Mouse (Mus musculus) CD8-positive naive resting alpha-beta T cell, adult 2 months (primary cell): Measurements from ENCODE around the gene Fkbp5.
"Not testable (repeated sequence)": the region's sequence is repeated elsewhere in the genome, so short reads cannot be mapped to it uniquely, and the experiment has no call there.

Experiments used
- DNase-seq, 2 experiments: peaks; one replicate each; pipeline ENCODE4 v3.0.0; 2022; ENCODE audit warnings: low read depth in 2 of 2, low spot score in 2 of 2

Gene Fkbp5

DNA sequence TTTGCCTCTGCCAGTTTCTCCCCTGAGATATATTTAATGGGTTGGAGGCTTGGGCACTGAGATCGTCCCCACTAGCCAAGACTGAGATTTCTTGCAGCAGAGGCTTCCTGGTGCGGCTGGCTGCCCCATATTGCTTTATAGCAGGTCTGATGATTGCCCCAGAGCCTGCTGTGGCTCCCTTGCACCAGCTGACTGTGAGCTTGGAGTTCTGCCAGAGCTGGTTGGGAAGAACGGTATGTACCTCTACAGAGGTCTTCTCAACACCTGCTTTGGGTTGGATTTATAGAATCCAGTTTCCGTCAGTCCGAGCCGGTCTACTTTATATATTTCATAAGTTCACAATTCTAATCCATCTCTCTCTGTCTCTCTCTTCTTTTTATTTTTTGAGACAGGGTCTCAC, 93.0 kb downstream of the Fkbp5 start:
- DNase-seq, result no peak

DNA sequence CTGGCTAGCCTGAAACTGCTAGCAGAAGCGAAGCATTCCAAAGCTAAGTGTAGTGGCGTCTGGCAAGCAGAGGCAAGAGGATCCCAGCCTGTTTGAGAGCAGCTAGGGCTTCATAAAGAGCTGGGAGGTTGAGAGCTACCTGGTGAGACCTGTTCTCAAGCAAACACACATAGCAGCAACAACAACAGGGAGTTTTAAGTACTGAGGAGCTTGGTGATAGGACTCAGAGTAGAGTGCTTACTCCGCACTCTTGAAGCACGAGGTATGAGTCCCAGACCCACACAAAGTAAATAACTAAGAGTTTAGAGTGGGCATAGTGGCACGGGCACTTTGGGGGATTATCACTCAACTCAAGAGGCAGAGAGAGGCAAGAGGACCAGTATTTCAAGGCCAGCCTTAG, 96.3 kb downstream of the Fkbp5 start:
- no peak for DNase-seq

DNA sequence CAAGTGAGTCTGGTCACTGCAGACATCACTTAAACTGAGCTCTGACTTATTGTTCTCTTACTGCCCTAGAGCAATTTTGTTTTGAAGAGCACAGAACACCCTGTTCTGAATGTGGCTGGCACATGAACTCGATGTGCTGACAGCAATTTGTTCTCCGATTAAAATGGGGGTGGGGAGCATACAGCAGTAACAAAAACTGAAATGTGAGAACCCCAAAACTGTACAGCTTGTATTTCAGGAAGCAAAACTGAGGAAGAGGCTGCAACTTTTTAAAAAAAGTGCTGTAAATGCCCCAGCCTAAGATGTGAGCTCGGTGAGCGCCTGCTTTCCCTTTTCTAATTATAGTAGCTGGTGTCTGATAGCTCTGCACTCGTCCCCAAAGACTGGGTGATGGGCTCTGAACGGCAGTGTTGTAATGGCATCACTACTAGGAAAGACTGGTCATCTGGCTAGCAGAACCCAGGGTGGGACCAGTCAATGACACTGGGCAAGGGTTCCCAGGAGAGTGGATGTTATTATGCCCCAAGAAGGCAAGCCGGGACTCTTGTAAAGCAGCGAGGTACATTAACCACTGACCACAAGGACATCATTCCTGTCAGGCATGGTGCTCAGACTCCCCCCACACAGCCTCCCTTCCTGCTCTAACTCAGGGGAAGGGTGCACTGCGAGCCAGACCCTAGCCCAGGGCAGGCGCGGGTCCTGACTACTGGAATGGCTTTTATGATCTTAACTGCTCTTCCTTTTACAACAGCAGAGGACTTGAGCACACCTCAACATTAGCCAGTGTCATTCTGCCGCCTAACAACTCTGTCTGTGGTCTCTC, 96.9 kb downstream of the Fkbp5 start:
- no peak for DNase-seq

DNA sequence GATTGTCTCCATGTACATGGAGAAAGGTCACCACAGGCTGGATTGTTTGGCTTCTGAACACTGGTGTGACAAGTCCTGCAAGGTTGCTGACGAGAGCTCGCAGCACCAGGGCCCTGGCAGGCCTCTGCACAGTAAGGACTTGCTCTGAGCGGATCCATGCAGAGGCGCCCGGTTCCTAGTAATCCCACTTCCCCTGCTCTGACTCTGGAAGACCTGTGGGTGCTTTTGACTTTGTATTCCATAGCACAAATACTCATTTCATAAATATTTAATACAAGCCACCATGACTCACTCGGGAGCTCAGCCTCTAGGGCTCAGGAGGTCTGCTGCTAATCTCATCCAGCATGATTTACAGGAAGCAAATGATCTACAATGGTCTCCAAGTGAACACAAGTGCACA, 97.7 kb downstream of the Fkbp5 start:
- no peak for DNase-seq

DNA sequence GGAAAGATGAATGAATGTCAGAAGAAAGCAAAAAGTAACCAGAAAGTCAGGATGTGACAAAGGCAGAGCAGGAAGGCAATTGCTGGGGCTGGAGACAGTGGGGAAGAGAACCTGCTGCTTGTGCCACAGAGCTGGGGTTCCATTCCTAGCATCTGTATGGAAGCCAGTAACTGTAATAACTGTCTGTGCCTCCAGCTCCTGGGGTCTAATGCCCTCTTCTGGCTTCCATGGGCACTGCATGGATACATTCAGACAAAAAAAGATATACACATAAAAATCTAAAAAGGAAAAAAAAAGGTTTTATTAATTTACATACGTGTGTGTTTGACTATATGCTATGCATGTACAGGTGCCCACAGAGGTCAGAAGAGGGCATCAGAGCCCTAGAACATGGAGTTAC, 98.4 kb downstream of the Fkbp5 start:
- no peak for DNase-seq

DNA sequence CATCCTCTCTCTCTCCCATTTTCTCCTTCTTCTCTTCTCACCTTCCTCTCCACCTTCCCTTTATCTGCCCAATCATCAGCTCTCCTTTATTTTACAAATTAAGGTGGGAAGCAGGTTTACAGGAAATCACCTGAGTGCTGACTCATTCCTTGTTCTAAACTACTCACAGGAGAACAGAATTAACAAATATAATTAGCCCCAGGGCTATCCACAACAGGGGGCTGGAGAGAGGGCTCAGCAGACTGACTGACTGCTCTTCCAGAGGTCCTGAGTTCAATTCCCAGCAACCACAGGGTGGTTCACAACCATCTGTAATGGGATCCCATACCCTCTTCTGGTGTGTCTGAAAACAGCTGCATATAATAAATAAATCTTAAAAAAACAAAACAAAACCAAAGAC, 98.8 kb downstream of the Fkbp5 start:
- DNase-seq, result not testable (repeated sequence)

DNA sequence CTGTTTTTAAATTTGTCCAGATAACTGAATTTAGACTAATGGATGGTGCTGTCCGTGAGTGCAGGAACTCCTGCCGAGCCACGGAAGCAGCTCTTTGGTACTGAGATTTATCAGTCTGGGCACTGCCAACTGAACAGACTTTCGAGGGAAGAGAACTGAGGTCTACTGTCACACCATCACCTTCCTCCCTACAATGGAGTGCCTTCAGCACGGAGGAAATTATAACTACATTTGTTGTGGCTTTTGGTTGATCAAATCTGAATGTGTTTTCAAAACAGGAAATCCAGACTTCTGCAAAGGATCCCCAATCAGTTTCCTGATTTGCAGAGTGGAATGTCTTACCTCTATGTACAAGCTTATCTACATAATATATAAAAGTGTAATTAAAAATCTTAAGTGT, 99.6 kb downstream of the Fkbp5 start:
- peak in 1 of 2 experiments; percentile 8 for DNase-seq

DNA sequence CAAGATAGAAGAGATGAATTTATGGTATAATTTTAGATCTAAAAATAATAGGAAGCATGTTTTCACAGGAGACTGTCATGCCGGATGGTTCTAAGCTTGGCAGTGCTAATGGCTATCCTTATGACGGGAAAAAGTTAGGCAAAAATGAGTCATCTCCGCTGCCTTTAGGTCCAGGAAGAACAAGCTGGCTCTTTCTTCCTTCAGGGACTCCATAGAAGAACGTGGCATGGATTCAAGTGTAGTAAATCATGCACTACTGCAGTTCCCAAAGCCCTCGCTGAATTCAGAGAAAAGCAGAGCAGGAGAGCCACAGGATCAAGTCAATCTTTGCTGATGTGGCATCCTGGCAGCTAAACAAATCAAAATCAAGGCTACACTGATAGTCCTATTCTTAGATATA, 102.1 kb downstream of the Fkbp5 start:
- DNase-seq, result no peak

DNA sequence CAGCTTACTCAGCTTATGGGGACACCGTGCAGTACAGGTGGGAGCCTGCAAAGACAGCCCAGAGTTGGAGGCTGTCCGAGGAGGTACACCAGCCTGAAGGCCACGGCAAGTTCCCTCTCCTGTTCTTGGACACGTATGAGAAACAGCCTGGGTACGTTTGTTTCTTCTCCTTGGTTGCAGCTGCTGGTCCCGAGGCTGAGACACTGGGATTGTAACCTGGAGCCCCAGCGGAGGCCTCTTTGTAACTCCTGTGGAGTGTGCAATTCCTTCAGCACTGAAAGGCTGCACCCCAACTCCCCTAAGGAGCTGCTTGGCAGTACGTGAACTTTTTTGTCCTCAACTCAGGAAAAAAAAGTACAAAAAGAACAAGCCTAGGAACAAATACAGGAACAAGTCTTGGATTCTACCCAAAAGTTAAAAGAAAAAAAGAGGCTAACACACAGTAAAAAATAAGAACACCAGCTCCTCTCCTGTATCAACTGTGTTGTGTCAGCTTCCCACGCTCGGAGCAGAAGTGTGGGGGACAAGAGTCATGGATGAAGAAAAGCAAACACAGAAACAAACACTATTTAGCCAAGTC, 105.9 kb downstream of the Fkbp5 start:
- no peak for DNase-seq

DNA sequence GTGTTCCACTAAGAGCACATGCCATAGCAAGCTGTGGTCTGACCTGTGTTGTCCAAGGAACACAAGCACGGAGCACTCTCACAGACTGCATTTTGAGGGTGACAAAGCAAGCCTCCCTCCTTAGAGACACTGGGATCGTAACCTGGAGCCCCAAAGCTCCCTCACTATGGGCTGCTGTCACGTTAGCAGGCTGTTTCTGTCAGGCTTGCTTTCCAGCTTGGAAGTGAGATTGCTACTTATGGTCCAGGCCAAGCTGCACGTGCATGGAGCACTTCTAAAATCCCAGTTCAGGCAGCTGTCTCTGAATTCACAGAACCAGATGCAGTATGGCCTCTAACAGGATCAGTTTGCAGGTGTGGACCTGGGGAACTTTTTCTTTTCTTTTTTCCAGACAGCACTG, 106.6 kb downstream of the Fkbp5 start:
- DNase-seq, result no peak

DNA sequence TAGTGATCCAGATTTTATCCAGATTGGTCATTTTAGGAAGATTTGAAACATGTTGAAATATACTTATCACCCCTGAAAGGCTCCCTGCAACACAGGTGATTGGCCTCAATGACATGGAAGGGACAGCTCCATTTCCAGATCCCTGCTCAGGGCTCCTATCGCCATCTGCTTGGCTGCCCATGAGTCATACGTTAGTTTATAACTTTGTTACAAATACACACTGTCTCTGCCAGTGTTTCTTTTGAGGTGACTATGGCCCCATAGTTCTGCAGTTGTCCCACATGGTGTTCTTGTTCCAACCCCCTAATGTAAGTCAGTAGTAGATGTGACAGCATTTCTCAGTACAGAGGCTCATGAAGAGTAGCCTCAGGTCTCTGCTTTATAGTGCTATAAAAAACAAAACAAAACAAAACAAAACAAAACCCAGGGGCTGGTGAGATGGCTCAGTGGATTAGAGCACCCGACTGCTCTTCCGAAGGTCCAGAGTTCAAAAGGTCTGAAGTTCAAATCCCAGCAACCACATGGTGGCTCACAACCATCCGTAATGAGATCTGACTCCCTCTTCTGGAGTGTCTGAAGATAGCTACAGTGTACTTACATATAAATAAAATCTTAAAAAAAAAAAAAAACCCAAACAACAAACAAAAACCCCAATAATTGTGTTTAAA, 108.9 kb downstream of the Fkbp5 start:
- DNase-seq, result no peak

DNA sequence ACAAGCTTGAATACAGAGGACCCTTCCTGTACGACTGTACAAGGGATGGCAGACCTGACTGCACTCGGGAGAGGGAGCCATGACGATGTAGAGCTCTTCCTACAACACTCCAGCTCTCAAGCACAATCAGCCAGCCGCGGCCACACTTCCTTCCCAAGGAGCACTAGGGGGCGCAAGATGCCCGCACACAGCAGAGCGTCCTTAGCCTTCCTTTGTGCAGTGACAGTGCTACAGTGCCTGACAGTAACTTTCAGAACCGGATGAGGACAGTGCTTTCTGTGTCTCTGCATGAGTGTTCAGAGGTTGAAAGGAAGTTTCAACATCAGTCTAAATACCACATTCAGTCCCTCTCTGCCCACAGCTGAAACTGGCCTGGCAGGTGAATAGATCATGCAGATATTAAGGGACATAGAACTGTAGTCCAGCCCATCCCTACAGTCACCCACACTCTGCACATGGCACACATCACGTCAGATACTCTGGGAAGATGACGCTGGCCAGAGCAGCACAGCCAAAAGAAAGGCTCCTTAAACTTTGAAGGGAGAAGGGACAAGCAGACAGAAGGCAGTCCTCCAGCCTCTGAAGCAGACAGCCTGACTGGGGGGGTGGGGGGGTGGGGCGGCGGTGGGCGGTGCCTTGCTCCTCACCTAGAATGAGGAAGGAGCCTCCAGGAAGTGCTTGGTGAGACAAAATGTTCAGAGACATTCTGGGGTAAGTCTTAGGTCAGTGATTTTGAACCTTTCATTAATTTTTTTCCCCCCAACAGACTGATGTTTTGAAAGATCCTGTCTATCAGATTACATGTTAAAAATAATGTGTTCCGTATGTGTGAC, 109.7 kb downstream of the Fkbp5 start:
- DNase-seq, result peak; percentile 79 to 83

DNA sequence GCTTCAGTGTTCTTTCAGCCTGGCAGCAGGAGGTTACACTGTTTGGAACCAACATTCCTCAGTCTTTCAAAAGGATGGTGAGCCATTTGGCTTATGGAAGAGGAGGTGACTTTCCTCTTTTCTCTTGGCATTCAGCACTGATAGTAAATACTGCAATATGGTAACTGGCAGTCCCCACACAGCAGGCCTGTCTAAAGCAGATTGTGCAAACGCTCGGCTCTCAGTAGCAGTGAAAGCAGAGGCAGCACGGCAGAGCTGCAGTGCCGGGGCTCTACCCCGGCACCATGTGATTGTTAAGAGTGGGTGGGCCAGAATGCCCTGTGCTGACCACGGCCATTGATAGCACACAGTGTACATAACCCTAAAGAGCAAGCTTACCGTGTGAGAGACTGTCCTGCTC, 110.9 kb downstream of the Fkbp5 start:
- no peak for DNase-seq

DNA sequence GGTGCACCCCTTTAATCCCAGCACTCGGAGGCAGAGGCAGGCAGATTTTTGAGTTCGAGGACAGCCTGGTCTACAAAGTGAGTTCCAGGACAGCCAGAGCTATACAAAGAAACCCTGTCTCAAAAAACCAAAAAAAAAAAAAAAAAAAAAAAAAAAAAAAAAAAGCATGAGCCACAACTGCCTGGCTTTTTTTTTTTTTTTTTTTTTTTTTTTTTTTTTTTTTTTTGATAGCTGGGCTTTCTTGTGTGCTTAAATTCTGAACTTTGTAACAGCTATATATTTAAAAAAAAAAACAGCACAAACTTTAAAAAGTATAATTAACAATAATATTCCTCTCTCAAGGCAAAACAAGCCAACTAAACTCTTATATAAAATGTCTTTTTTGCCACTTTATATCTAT, 112.6 kb downstream of the Fkbp5 start:
- not testable (repeated sequence) for DNase-seq

DNA sequence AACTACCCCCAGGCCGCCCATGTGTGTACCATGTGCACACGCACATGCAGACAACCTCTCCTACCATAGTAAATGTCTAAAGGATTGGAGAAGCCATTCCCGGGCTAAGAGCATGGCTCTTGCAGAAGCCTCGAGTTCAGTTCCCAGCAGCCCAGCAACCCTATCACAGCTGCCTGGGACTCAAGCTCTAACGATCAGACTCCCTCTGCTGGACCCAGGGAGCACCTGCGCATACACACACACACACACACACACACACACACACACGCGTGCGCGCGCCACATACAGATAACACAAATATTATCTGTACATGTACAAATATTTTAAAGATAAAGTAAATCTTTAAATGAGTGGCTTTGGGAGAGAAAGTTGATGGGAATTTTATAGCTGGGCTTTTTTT, 113.0 kb downstream of the Fkbp5 start:
- no peak for DNase-seq

DNA sequence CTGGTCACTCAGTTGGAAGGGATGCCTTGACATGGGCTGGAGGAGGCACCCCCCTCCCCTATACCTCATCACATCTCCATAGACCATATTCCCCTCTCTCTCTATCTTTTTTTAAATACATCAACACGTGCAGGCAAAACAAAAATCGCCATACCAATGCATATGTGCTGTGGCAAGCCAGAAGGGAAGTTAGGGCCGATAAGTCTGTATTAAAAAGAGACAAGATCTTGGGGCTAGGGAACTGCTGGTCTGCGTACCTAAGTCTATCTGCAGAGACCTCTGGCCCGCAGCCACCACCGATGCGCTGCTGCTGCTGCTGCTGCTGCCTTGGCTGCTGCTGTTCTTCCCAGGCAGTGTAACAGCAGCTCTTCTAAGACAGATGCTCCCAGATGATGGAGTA, 122.3 kb downstream of the Fkbp5 start:
- DNase-seq, result no peak

DNA sequence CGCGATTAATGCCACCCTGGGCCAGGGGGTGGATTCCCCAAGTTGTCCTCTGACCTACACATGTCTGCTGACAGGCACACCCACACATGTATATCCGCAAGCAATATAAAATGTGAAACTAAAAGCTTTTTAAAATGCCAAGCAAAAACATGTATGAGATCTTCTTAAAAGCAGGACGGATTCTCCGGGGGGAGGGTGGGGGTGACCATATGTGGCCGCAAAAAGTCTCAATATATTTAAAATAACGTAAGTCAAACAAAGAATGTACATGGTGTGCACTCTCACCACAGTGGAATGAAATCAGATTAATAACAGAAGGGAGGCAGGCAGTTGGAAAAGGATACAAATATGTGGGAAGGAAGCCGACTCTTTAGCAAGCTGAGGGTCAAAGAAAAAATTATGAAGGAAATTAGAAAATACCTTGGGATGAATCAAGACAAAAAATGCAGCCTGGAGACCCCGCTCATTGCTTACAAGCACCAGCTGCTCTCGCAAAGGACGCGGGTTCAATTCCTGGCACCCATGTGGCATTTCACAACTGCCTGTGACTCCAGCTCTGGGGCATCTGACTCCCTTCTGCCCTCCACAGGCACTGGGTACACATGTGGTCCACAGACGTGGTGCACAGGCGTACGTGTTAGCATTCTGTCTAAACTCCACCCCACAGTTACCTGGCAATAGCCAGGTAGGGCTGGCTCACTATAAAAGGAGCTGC, 123.1 kb downstream of the Fkbp5 start:
- no peak for DNase-seq

DNA sequence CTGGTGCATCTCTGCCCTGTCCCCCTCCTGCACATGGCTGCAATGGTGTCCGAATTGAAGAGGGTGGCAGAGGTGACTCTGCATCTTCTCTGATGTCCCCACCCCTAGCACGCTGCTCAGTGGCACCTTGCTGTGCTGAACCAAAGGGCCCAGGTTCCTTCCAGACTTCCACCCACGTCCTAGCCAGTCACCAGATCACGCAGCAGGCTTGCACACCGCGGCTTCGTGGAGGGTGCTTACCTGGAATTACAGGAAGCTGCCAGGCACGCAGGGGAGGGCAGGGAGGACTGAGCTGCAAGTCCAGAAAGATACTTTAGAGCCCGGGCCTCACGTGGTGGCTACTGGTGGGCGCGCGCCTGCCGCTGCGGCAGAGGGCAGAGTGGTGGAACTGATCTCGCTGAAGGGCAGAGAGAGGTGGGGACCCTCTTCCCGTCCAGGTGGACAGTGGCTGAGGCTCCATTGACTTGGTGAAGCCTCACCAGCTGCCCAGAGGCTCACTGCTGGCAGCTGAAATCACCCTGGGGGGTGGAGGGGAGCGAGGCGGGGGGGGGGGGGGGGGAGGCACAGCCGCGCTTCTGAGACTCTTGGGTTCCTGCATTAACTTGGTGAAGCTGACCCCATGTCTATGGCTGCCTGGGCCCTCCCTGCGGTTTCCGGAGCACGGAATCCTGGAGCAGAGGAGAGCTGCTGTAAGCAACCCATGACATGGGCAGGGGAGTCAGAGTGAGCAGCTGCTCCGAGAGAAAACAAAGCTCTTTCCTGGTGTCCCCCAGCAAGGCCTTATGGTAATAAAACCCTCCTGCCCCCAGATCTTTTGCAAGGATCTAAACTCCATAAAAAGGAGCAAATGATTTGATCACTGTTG, 125.5 kb downstream of the Fkbp5 start:
- DNase-seq, result no peak

DNA sequence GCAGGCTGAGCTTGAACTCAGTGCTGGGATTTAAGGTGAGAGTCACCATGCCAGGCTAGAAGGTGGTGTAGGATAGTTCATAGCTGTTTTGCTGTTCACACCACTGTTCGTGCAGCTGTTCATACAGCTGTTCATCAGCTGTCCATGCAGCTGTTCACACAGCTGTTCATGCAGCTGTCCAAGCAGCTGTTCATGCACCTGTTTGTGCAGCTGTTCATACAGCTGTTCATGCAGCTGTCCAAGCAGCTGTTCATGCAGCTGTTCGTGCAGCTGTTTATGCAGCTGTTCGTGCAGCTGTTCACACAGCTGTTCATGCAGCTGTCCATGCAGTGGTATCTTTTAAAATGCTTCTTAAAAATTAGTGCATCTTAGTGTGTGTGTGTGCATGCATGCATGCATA, 128.8 kb downstream of the Fkbp5 start:
- no peak for DNase-seq
